ENCODE assay signal across 12 mouse cellular contexts in genomic region chr3:98335886-98336285, GRCm38 (mm10). TPM values are rescaled to one million over a fixed set of nuclear protein-coding genes. Genes with fewer than 3 reads are reported as not detected.
DNase-seq lines count a peak whose midpoint lies in the region; ATAC-seq and TF ChIP-seq lines count a peak whose summit lies in the region.
"Had no signal": no experiment of that assay in that cellular context is flagged by ENCODE, and none has a peak within 500 bp of the region (broad histone marks: within the 10 kb centered on the region; RNA-seq: fewer than 3 reads in every experiment).

No protein-coding gene starts in this region.

- peaks cover 33% of the 10 kb centered on the region for H3K4me1 ChIP-seq in intestine, embryonic 16.5 days (ENCODE audit: control insufficient read depth, insufficient read depth, low read length)
- H3K4me1 ChIP-seq in stomach, postnatal 0 days (replicated peaks; ENCODE audit: control insufficient read depth, insufficient read depth) = no peaks in the 10 kb centered on the region; the same call in none of the 2 replicates

- peak; percentile 47 for ATAC-seq in activated CD4-positive, CD25-positive, alpha-beta regulatory T cell, adult 4 months
- ATAC-seq in intestine, embryonic 16.5 days = no peak
- no peak for ATAC-seq in stomach, postnatal 0 days (ENCODE audit: low FRiP score, low TSS enrichment)

- no peak overlapping the region for H3K4me3 ChIP-seq in layer of hippocampus, adult 2 months
- H3K4me3 ChIP-seq in intestine, embryonic 16.5 days (ENCODE audit: low read length) = no peak overlapping the region
- H3K4me3 ChIP-seq in stomach, postnatal 0 days (ENCODE audit: low read depth, low read length) = no peak overlapping the region

- peaks cover 9% of the 10 kb centered on the region for H3K36me3 ChIP-seq in intestine, embryonic 16.5 days (ENCODE audit: control insufficient read depth, insufficient read depth, low read length)
- H3K36me3 ChIP-seq in stomach, postnatal 0 days (ENCODE audit: control insufficient read depth, insufficient read depth, low read length) = no peaks in the 10 kb centered on the region; the same call in 1 of the 2 replicates

- 62% methylated on average over 7 of the region's 7 CpGs for WGBS in intestine, embryonic 16.5 days
- WGBS in stomach, postnatal 0 days = 58% methylated on average over 7 of the region's 7 CpGs

- peak overlapping the region; percentile 87; the same call in 1 of the 2 replicates for H3K27ac ChIP-seq in layer of hippocampus, adult 2 months
- no peak overlapping the region; the same call in 1 of the 2 replicates for H3K27ac ChIP-seq in intestine, embryonic 16.5 days (ENCODE audit: low read length)
- H3K27ac ChIP-seq in stomach, postnatal 0 days (replicated peaks) = peak overlapping the region; percentile 53; the same call in 1 of the 2 replicates

- H3K4me2 ChIP-seq in intestine, embryonic 16.5 days (ENCODE audit: low read depth, low read length) = peak overlapping the region; percentile 28; the same call in 1 of the 2 replicates
- H3K4me2 ChIP-seq in stomach, postnatal 0 days (replicated peaks; ENCODE audit: low read depth) = no peak overlapping the region

- DNase-seq in layer of hippocampus, adult 2 months (ENCODE audit: low spot score in 2 of 2) = no peak
- no peak for DNase-seq in layer of hippocampus, adult 8-10 months (ENCODE audit: low spot score in 2 of 2)
- DNase-seq in stomach, postnatal 0 days (ENCODE audit: low spot score) = no peak
- no peak for DNase-seq in embryo, embryonic 10 days (ENCODE audit: low spot score)
- DNase-seq in left cerebral cortex, adult 9 months (ENCODE audit: low spot score in 2 of 2) = no peak
- no peak for DNase-seq in ovary, postnatal 10 days (ENCODE audit: low spot score)
- DNase-seq: adrenal gland, postnatal 14 days; cerebellum, postnatal 10 days; heart, postnatal 14 days; lung, postnatal 10 days had no signal

- H3K9ac ChIP-seq in intestine, embryonic 16.5 days (ENCODE audit: low read depth, low read length) = no peak overlapping the region
- H3K9ac ChIP-seq in stomach, postnatal 0 days (ENCODE audit: low read length) = no peak overlapping the region

- H3K27me3 ChIP-seq in intestine, embryonic 16.5 days (replicated peaks; ENCODE audit: control insufficient read depth, insufficient read depth, low read length) = no peaks in the 10 kb centered on the region
- H3K27me3 ChIP-seq in stomach, postnatal 0 days (ENCODE audit: control insufficient read depth, insufficient read depth, low read length) = no peaks in the 10 kb centered on the region

- TF ChIP-seq CTCF in layer of hippocampus, adult 2 months (conservative IDR thresholded peaks at IDR 0.05) = no peak
- TF ChIP-seq CTCF in stomach, postnatal 0 days (IDR thresholded peaks at IDR 0.05; ENCODE audit: low read depth) = no peak

- no peak for TF ChIP-seq EP300 in stomach, postnatal 0 days (optimal IDR thresholded peaks at IDR 0.05)

- no peaks in the 10 kb centered on the region for H3K9me3 ChIP-seq in intestine, embryonic 16.5 days (ENCODE audit: control insufficient read depth, low read length)
- H3K9me3 ChIP-seq in stomach, postnatal 0 days (ENCODE audit: control insufficient read depth, low read length) = no peaks in the 10 kb centered on the region

RNA-seq across cellular contexts. Expression of gene Phgdh, which starts 3.9 kb away (rescaled TPM):
- 10 to 100 TPM; 66.8 to 82.0 TPM for total RNA-seq in layer of hippocampus, adult 2 months (2021)
- total RNA-seq in layer of hippocampus, adult 8-10 months (2022) = 10 to 100 TPM; 61.3 to 72.1 (median 67.5) TPM
- polyA plus RNA-seq in activated CD4-positive, CD25-positive, alpha-beta regulatory T cell, adult 4 months (2017; shearing (Covaris generic)) = 100 to 1,000 TPM; 107 to 156 TPM
- 321 and 332 TPM in 2 replicates for polyA plus RNA-seq in intestine, embryonic 16.5 days (2015; fragmentation: Nextera tagmentation; extraction: Ambion mirVana)
- 87.7 and 95.1 TPM in 2 replicates for polyA plus RNA-seq in stomach, postnatal 0 days (2015; fragmentation: Nextera tagmentation; extraction: Ambion mirVana)

RNA-seq across cellular contexts. Expression of gene Zfp697, which starts 46.4 kb away (rescaled TPM):
- 10 to 100 TPM; 28.5 to 29.1 TPM for total RNA-seq in layer of hippocampus, adult 2 months (2021)
- 10 to 100 TPM; 27.1 to 32.6 (median 27.9) TPM for total RNA-seq in layer of hippocampus, adult 8-10 months (2022)
- under 1 TPM in 1 of 2 experiments, not detected in 1; 0.11 TPM for polyA plus RNA-seq in activated CD4-positive, CD25-positive, alpha-beta regulatory T cell, adult 4 months (2017; shearing (Covaris generic))
- polyA plus RNA-seq in intestine, embryonic 16.5 days (2015; fragmentation: Nextera tagmentation; extraction: Ambion mirVana) = 6.1 and 7.4 TPM in 2 replicates
- polyA plus RNA-seq in stomach, postnatal 0 days (2015; fragmentation: Nextera tagmentation; extraction: Ambion mirVana) = 1.6 and 2.1 TPM in 2 replicates

RNA-seq across cellular contexts. Expression of gene Hmgcs2, which starts 55.7 kb away (rescaled TPM):
- 10 to 100 TPM in 1 of 2 experiments, 1 to 10 TPM in 1; 8.3 to 10.3 TPM for total RNA-seq in layer of hippocampus, adult 2 months (2021)
- 1 to 10 TPM; 4.3 to 6.5 (median 5.3) TPM for total RNA-seq in layer of hippocampus, adult 8-10 months (2022)
- not detected for polyA plus RNA-seq in activated CD4-positive, CD25-positive, alpha-beta regulatory T cell, adult 4 months (2017; shearing (Covaris generic))
- polyA plus RNA-seq in intestine, embryonic 16.5 days (2015; fragmentation: Nextera tagmentation; extraction: Ambion mirVana) = 352 and 475 TPM in 2 replicates
- 290 and 337 TPM in 2 replicates for polyA plus RNA-seq in stomach, postnatal 0 days (2015; fragmentation: Nextera tagmentation; extraction: Ambion mirVana)

Comparison
In these comparisons a context has a peak if more than half of its experiments do, and no peak if none do; other contexts are left out.
1. RNA of gene Hmgcs2, which starts 55.7 kb away (polyA plus RNA-seq): 352 to 475 TPM in intestine, embryonic 16.5 days and 290 to 337 TPM in stomach, postnatal 0 days; not detected in activated CD4-positive, CD25-positive, alpha-beta regulatory T cell, adult 4 months; every median in the first group is over 100 times any median in the second.